Mouse (Mus musculus): ENCODE measurements at regions not wholly inside any gene's neighbourhood (a gene's known extent, or its start where the extent isn't known, plus 50 kb on each side); places are given as distances from the start of the nearest gene placed in this dataset.

- Histone ChIP-seq H3K4me1 (no peaks in the 10 kb centered on the region), H3K27ac (no peak overlapping the region), H3K9ac (no peak overlapping the region), H3K9me3 (replicated peaks) (no peaks in the 10 kb centered on the region), H3K36me3 (no peaks in the 10 kb centered on the region), H3K27me3 (no peaks in the 10 kb centered on the region), H3K4me3 (no peak overlapping the region), H3K4me2 (replicated peaks) (no peak overlapping the region)
- ATAC-seq (ENCODE audit: low FRiP score): no peak
- WGBS: 77% methylated on average over 5 of the region's 5 CpGs
These were observed 740.9 kb downstream of the Abca13 start for GRCm38 (mm10) chr11:9932360-9933265.

- ATAC-seq (ENCODE audit: low FRiP score): no peak
- Histone ChIP-seq H3K27me3 (peaks cover 6% of the 10 kb centered on the region; the same call in 1 of the 2 replicates), H3K9me3 (replicated peaks) (no peaks in the 10 kb centered on the region), H3K9ac (no peak overlapping the region), H3K27ac (no peak overlapping the region), H3K4me2 (replicated peaks) (no peak overlapping the region), H3K4me3 (no peak overlapping the region), H3K36me3 (no peaks in the 10 kb centered on the region), H3K4me1 (no peaks in the 10 kb centered on the region)
These were observed 771.0 kb downstream of the Abca13 start for GRCm38 (mm10) chr11:9962696-9963202.

- H3K27ac ChIP-seq: no peak overlapping the region
- no peaks in the 10 kb centered on the region for H3K4me1 ChIP-seq
- no peaks in the 10 kb centered on the region for H3K9me3 ChIP-seq (replicated peaks)
- H3K36me3 ChIP-seq: no peaks in the 10 kb centered on the region
- H3K9ac ChIP-seq: no peak overlapping the region
- ATAC-seq (ENCODE audit: low FRiP score): no peak
- H3K27me3 ChIP-seq: no peaks in the 10 kb centered on the region
- H3K4me2 ChIP-seq (replicated peaks): no peak overlapping the region
- no peak overlapping the region for H3K4me3 ChIP-seq
These were observed 791.2 kb downstream of the Abca13 start for GRCm38 (mm10) chr11:9982974-9983373.

GRCm38 (mm10) chr11:9994601-9995166, 802.9 kb downstream of the Abca13 start:
- Histone ChIP-seq H3K27ac (no peak overlapping the region), H3K27me3 (no peaks in the 10 kb centered on the region), H3K36me3 (no peaks in the 10 kb centered on the region), H3K4me3 (no peak overlapping the region), H3K9ac (no peak overlapping the region), H3K9me3 (replicated peaks) (no peaks in the 10 kb centered on the region), H3K4me1 (peaks cover 7% of the 10 kb centered on the region), H3K4me2 (replicated peaks) (no peak overlapping the region)
- 51% methylated on average over 5 of the region's 5 CpGs for WGBS
- ATAC-seq (ENCODE audit: low FRiP score): peak; percentile 38; the same call in 1 of the 2 replicates

GRCm38 (mm10) chr11:9995356-9995755, 803.6 kb downstream of the Abca13 start:
- Histone ChIP-seq H3K4me3 (no peak overlapping the region), H3K36me3 (no peaks in the 10 kb centered on the region), H3K9me3 (replicated peaks) (no peaks in the 10 kb centered on the region), H3K27me3 (no peaks in the 10 kb centered on the region), H3K4me1 (peaks cover 7% of the 10 kb centered on the region), H3K9ac (no peak overlapping the region), H3K27ac (no peak overlapping the region), H3K4me2 (replicated peaks) (no peak overlapping the region)
- ATAC-seq (ENCODE audit: low FRiP score): no peak

GRCm38 (mm10) chr11:9997532-9998138, 805.9 kb downstream of the Abca13 start:
- Histone ChIP-seq H3K4me1 (peaks cover 7% of the 10 kb centered on the region), H3K4me2 (replicated peaks) (no peak overlapping the region)

GRCm38 (mm10) chr11:10002170-10002569, 810.4 kb downstream of the Abca13 start:
- Histone ChIP-seq H3K9me3 (replicated peaks) (no peaks in the 10 kb centered on the region), H3K36me3 (no peaks in the 10 kb centered on the region), H3K4me3 (no peak overlapping the region), H3K9ac (no peak overlapping the region), H3K4me1 (peaks cover 4% of the 10 kb centered on the region), H3K27me3 (no peaks in the 10 kb centered on the region), H3K27ac (no peak overlapping the region), H3K4me2 (replicated peaks) (no peak overlapping the region)
- WGBS: 66% methylated on average over 2 of the region's 2 CpGs
- ATAC-seq (ENCODE audit: low FRiP score): no peak

More at GRCm38 (mm10) chr11:9997532-9998138, 805.9 kb downstream of the Abca13 start:
- WGBS: 57% methylated on average over 5 of the region's 5 CpGs
- Histone ChIP-seq H3K27ac (no peak overlapping the region), H3K9me3 (replicated peaks) (no peaks in the 10 kb centered on the region), H3K27me3 (no peaks in the 10 kb centered on the region), H3K4me3 (no peak overlapping the region), H3K36me3 (no peaks in the 10 kb centered on the region), H3K9ac (no peak overlapping the region)
- no peak for ATAC-seq (ENCODE audit: low FRiP score)

GRCm38 (mm10) chr11:10006881-10007280, 815.1 kb downstream of the Abca13 start:
- Histone ChIP-seq H3K4me1 (no peaks in the 10 kb centered on the region), H3K4me3 (no peak overlapping the region), H3K36me3 (no peaks in the 10 kb centered on the region), H3K4me2 (replicated peaks) (no peak overlapping the region), H3K27me3 (no peaks in the 10 kb centered on the region), H3K9me3 (replicated peaks) (no peaks in the 10 kb centered on the region), H3K27ac (no peak overlapping the region), H3K9ac (no peak overlapping the region)
- WGBS: 75% methylated on average over 3 of the region's 3 CpGs
- no peak for ATAC-seq (ENCODE audit: low FRiP score)

- 60% methylated on average over 2 of the region's 2 CpGs for WGBS
- Histone ChIP-seq H3K36me3 (no peaks in the 10 kb centered on the region), H3K9me3 (replicated peaks) (no peaks in the 10 kb centered on the region), H3K9ac (no peak overlapping the region), H3K27me3 (no peaks in the 10 kb centered on the region), H3K4me1 (no peaks in the 10 kb centered on the region), H3K4me3 (no peak overlapping the region), H3K4me2 (replicated peaks) (no peak overlapping the region), H3K27ac (no peak overlapping the region)
- no peak for ATAC-seq (ENCODE audit: low FRiP score)
These were observed 854.9 kb downstream of the Abca13 start for GRCm38 (mm10) chr11:10046593-10046992.

- 55% methylated on average over 2 of the region's 2 CpGs for WGBS
These were observed 860.0 kb downstream of the Abca13 start for GRCm38 (mm10) chr11:10051584-10052210.

GRCm38 (mm10) chr11:10071881-10072280, 880.1 kb downstream of the Abca13 start:
- no peak overlapping the region for H3K27ac ChIP-seq
- no peak overlapping the region for H3K9ac ChIP-seq
- no peak for ATAC-seq (ENCODE audit: low FRiP score)
- no peaks in the 10 kb centered on the region for H3K27me3 ChIP-seq
- no peaks in the 10 kb centered on the region for H3K36me3 ChIP-seq
- H3K4me2 ChIP-seq (replicated peaks): no peak overlapping the region
- WGBS: 91% methylated on average over 2 of the region's 2 CpGs
- no peaks in the 10 kb centered on the region for H3K9me3 ChIP-seq (replicated peaks)
- H3K4me3 ChIP-seq: no peak overlapping the region
- no peaks in the 10 kb centered on the region for H3K4me1 ChIP-seq

More at GRCm38 (mm10) chr11:10051584-10052210, 860.0 kb downstream of the Abca13 start:
- H3K4me1 ChIP-seq: no peaks in the 10 kb centered on the region
- no peak overlapping the region for H3K4me3 ChIP-seq
- H3K9me3 ChIP-seq (replicated peaks): no peaks in the 10 kb centered on the region
- H3K27me3 ChIP-seq: no peaks in the 10 kb centered on the region
- H3K27ac ChIP-seq: no peak overlapping the region
- no peak for ATAC-seq (ENCODE audit: low FRiP score)
- no peak overlapping the region for H3K4me2 ChIP-seq (replicated peaks)
- no peak overlapping the region for H3K9ac ChIP-seq
- no peaks in the 10 kb centered on the region for H3K36me3 ChIP-seq

GRCm38 (mm10) chr11:10087939-10088338, 896.2 kb downstream of the Abca13 start:
- Histone ChIP-seq H3K27me3 (no peaks in the 10 kb centered on the region), H3K4me2 (replicated peaks) (no peak overlapping the region), H3K4me1 (no peaks in the 10 kb centered on the region), H3K27ac (no peak overlapping the region), H3K9ac (no peak overlapping the region), H3K9me3 (replicated peaks) (no peaks in the 10 kb centered on the region), H3K4me3 (no peak overlapping the region), H3K36me3 (no peaks in the 10 kb centered on the region)
- WGBS: 78% methylated on average over 4 of the region's 4 CpGs
- no peak for ATAC-seq (ENCODE audit: low FRiP score)

All from hindbrain, embryonic 12.5 days (tissue).